Mouse (Mus musculus) forebrain, embryonic 12.5 days (tissue): ENCODE results near the gene Cul1. TPM values are rescaled to one million over a fixed set of nuclear protein-coding genes. Genes with fewer than 3 reads are reported as not detected.
A peak's percentile ranks its signal among the peaks of the same experiment; 100 is the strongest.

Experiments used
- ATAC-seq: fragments of 200-750 bp; cut with Nextera tagmentation; 2 replicates; pipeline ENCODE4 v1.8.0; 2017; ENCODE audit warnings: moderate TSS enrichment; ENCODE audit not compliant: low FRiP score
- H3K27ac ChIP-seq: fragments of 300-500 bp; sonication (generic); 2 replicates; pipeline ENCODE4 v1.5.1; 2016; ENCODE audit warnings: mild to moderate bottlenecking
- H3K27me3 ChIP-seq: fragments of 300-500 bp; sonication (generic); 2 replicates; pipeline ENCODE4 v1.6.1; 2016; ENCODE audit warnings: mild to moderate bottlenecking
- H3K36me3 ChIP-seq: fragments of 300-500 bp; sonication (generic); replicated peaks from 2 replicates; pipeline ENCODE4 v1.6.1; 2016; ENCODE audit warnings: mild to moderate bottlenecking
- H3K4me1 ChIP-seq: fragments of 300-500 bp; sonication (generic); 2 replicates; pipeline ENCODE4 v1.6.1; 2016
- H3K4me2 ChIP-seq: fragments of 300-500 bp; sonication (generic); 2 replicates; pipeline ENCODE4 v1.6.1; 2016; ENCODE audit warnings: mild to moderate bottlenecking, moderate library complexity
- H3K4me3 ChIP-seq: fragments of 300-500 bp; sonication (generic); replicated peaks from 2 replicates; pipeline ENCODE4 v1.5.1; 2016; ENCODE audit warnings: mild to moderate bottlenecking
- H3K9ac ChIP-seq: fragments of 300-500 bp; sonication (generic); 2 replicates; pipeline ENCODE4 v1.6.1; 2016; ENCODE audit warnings: mild to moderate bottlenecking
- H3K9me3 ChIP-seq: fragments of 300-500 bp; sonication (generic); 2 replicates; pipeline ENCODE4 v1.6.1; 2016
- WGBS: fragments of 180-500 bp; shearing (Covaris S2); methylation state at CpG from one replicate; pipeline ENCODE4 v1.1.7; 2016; 5-methylcytosine and 5-hydroxymethylcytosine counted together
- polyA plus RNA-seq: library from polyadenylated mRNA; unstranded; fragments of >200 nt; fragmentation: Nextera tagmentation; extraction: Ambion mirVana; gene quantifications from 2 replicates; pipeline ENCODE4 v1.2.1, GENCODE M21; 2016

Cul1 gene
- polyA plus RNA-seq, 1 experiment from 2014 or later: 214 TPM

DNA sequence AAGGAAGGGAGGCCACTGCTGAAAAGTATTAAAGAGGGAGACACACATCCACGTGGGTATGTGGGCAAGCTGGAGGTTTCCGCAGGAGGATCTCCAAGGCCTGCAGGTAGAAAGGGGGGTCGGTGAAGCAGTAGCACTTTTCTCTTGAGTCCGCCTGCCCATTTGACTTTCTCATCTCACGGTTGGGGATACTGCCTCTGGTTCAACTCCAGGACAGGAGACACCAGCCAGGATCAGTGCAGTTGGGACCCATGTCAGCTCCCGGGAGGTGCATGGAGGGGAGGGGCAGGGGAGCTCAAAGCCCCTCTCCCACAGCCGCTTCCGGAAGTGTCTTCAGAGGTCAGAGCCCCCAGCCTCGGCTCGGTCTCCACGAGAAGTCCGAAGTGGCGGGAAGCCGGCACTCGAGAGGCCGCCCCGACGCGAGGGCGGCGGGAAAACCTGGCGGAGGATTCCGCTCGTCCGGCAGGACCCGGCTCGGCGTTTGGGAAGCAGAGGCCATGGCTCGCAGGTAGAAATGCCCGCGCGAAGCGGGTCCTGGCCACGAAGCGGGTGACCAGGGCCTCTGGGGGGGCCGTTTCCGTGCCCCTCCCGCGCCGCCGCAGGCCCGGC, 428 bp downstream of the Cul1 start:
- H3K4me3 ChIP-seq: peak overlapping the region; percentile 99
- H3K27ac ChIP-seq: peak overlapping the region; percentile 99
- peak overlapping the region; percentile 69 for H3K4me2 ChIP-seq
- peaks cover 26% of the 10 kb centered on the region for H3K4me1 ChIP-seq
- H3K36me3 ChIP-seq: no peaks in the 10 kb centered on the region
- H3K27me3 ChIP-seq: no peaks in the 10 kb centered on the region
- ATAC-seq: peak; percentile 79
- WGBS: under 1% methylated on average over 42 of the region's 42 CpGs
- no peaks in the 10 kb centered on the region for H3K9me3 ChIP-seq
- peak overlapping the region; percentile 99 for H3K9ac ChIP-seq

DNA sequence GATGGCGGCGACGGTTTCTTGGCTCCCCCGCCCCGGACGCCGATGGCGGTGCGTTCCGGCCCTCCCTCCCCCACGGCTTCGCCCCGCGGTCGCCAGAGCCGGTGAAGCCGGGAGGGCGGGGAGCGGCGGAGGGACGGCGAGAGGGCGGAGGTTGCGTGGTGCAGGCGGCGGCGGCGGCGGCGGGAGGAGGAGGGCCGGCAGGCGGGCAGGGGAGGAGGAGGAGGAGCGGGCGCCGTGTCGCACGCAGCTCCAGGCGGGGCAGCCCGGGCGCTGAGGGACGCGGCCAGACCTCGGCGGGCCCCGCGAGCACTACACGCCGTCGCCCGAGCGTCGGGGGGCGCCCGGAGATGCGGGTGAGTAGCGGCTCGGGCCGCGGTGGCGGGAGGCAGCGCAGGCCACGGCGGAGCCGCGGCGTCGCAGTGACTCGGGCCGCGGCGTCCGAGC, 955 bp downstream of the Cul1 start:
- Histone ChIP-seq H3K4me1 (peaks cover 26% of the 10 kb centered on the region), H3K4me3 (peak overlapping the region; percentile 99), H3K27me3 (no peaks in the 10 kb centered on the region), H3K9ac (peak overlapping the region; percentile 99), H3K27ac (peak overlapping the region; percentile 99), H3K9me3 (no peaks in the 10 kb centered on the region), H3K4me2 (peak overlapping the region; percentile 69), H3K36me3 (no peaks in the 10 kb centered on the region)
- under 1% methylated on average over 50 of the region's 72 CpGs for WGBS
- peak; percentile 88 for ATAC-seq

DNA sequence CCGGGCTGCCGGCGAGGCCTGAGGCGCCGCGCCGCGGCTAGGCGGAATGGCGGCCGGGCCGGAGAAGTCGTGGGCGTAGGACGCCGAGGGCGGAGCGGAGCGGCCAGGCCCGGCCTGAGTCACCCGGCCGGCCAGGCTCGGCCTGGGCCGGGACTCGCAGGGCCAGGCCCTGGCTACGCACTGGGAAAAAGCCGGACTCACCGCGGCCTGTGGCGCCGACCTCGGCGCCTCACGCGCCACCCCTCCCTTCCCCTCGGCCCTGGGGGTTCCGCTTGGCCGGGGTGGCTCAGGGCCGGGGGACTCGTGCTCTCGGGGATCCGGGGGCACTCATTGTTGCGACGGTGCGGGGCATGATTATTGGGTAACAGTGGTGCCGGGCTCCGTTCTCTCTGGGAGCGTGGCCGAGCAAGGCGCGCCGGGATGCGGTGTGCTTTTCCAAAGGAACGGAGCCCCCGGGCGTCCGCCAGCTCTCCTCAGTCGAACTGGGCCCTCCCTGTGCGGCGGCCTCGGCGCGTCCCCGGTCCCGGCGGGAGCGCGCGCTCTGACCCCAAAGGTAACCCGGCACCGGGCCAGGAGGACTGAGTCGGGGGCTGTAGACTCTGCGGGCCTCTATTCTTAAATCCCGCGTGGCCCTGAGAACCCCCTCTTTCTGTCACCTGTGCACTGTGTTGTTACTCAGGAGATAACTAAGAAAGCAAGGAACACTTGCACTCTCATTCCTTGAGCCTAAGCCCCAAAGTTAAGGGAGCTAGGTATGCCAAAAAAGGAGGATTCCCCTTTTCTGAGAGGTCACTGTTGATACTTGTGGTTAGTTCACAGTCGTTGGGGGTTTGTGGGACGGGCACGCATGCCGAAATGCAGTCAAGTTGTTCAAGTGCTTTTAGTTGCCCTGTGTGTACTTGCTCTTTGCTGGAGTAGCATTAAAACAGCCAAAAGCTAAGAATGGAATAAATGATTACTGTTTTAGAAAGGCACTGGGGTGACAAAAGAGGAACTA, 1.7 kb downstream of the Cul1 start:
- no peaks in the 10 kb centered on the region for H3K36me3 ChIP-seq
- peak overlapping the region; percentile 99 for H3K9ac ChIP-seq
- no peaks in the 10 kb centered on the region for H3K9me3 ChIP-seq
- ATAC-seq: peak; percentile 80
- peak overlapping the region; percentile 99 for H3K4me3 ChIP-seq
- H3K27me3 ChIP-seq: no peaks in the 10 kb centered on the region
- WGBS: under 1% methylated on average over 79 of the region's 79 CpGs
- peak overlapping the region; percentile 69 for H3K4me2 ChIP-seq
- H3K27ac ChIP-seq: peak overlapping the region; percentile 99
- H3K4me1 ChIP-seq: peaks cover 26% of the 10 kb centered on the region

DNA sequence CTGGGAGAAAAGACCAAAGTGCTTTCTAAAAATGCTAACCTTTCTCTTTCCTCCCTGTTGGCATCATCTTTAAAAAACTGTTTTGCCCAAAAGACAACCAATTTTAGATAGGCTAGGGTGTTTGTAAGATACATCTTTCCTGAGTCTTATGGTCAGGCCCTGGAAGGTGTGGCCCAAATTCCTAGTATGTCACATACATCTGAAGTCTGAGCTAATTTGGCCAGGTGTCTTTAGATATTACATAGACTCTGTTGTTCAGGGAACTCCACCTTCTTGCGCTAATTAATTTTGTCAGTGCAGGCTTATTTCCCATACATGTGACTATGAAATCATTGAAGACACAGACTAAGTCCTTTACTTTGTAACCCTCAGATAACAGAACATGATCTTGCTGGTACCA, 2.6 kb downstream of the Cul1 start:
- peaks cover 26% of the 10 kb centered on the region for H3K4me1 ChIP-seq
- peak overlapping the region; percentile 99; the same call in 1 of the 2 replicates for H3K9ac ChIP-seq
- peak overlapping the region; percentile 36; the same call in 1 of the 2 replicates for H3K27ac ChIP-seq
- H3K4me2 ChIP-seq: peak overlapping the region; percentile 69
- no peaks in the 10 kb centered on the region for H3K27me3 ChIP-seq
- H3K9me3 ChIP-seq: no peaks in the 10 kb centered on the region
- H3K4me3 ChIP-seq: peak overlapping the region; percentile 99
- H3K36me3 ChIP-seq: no peaks in the 10 kb centered on the region
- ATAC-seq: no peak
- WGBS: 69% methylated on average over 1 of the region's 1 CpGs

DNA sequence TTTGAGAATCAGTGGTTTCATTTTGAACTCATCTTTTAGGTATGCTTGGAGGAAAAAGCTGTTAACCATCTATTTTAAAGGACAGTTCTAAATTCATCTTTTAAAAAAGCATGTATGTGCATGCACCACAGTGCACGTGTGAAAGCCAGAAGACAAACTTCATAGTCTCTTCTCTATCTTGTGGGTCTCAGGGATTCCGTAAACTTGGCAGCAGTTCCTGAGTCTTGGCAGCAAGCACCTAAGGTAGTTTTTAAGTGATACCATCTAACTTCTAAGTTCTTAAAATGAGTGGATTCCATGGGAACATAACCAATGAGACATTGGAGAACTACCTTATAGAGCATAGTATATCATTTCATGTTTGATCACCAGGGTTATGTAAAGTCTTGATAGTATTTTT, 3.7 kb downstream of the Cul1 start:
- Histone ChIP-seq H3K9me3 (no peaks in the 10 kb centered on the region), H3K27me3 (no peaks in the 10 kb centered on the region), H3K36me3 (no peaks in the 10 kb centered on the region), H3K4me1 (peaks cover 26% of the 10 kb centered on the region), H3K9ac (no peak overlapping the region), H3K27ac (no peak overlapping the region), H3K4me3 (no peak overlapping the region), H3K4me2 (no peak overlapping the region)
- ATAC-seq: no peak
- 87% methylated on average over 2 of the region's 2 CpGs for WGBS

DNA sequence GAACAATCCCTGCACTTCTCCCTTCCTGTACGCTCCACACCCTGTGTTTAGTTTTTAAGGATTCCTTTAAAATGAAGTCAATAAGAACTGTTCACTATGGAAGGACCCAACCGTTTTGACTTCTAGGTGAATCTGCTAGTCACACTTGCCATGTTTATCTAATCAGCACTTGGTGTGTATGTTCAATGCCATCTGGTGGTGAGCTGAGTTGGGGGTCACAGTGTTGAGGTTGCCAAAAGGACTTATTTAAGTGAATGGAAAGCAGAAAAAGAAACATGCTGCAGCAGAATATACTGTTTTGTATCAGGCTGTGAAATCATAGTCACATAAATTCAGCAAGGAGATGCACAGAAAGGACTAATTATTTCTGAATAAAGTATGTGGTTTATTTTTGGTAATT, 12.2 kb downstream of the Cul1 start:
- ATAC-seq: no peak
- 86% methylated on average over 2 of the region's 2 CpGs for WGBS
- Histone ChIP-seq H3K27me3 (no peaks in the 10 kb centered on the region), H3K4me3 (no peak overlapping the region), H3K4me2 (no peak overlapping the region), H3K36me3 (0 out of 2 replicates have a peak, but pooled peaks cover 6% of the 10 kb centered on the region), H3K4me1 (no peaks in the 10 kb centered on the region), H3K9ac (no peak overlapping the region), H3K9me3 (0 out of 2 replicates have a peak, but pooled peaks cover 8% of the 10 kb centered on the region), H3K27ac (no peak overlapping the region)

DNA sequence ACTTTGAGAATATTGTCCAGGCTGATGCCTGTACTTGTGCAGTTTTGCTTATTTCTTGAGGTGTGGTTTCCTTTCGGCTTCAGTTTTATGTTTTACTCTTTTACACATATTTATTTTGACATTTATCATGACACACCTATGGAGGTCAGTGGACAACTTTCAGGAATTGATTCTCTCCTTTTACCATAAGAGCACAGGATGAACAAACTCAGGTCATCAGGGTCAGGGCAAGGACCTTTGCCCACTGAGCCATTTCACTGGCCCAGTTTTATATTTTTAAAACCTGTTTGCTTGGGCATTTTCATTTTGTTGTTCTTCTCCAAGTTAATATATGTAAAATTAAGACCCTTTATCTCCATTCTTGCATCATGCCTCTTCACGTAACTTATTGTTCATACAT, 13.3 kb downstream of the Cul1 start:
- Histone ChIP-seq H3K4me1 (no peaks in the 10 kb centered on the region), H3K27me3 (no peaks in the 10 kb centered on the region), H3K36me3 (0 out of 2 replicates have a peak, but pooled peaks cover 6% of the 10 kb centered on the region), H3K9ac (no peak overlapping the region), H3K4me3 (no peak overlapping the region), H3K27ac (no peak overlapping the region), H3K9me3 (0 out of 2 replicates have a peak, but pooled peaks cover 8% of the 10 kb centered on the region), H3K4me2 (no peak overlapping the region)
- ATAC-seq: no peak
- WGBS: 95% methylated on average over 2 of the region's 2 CpGs

DNA sequence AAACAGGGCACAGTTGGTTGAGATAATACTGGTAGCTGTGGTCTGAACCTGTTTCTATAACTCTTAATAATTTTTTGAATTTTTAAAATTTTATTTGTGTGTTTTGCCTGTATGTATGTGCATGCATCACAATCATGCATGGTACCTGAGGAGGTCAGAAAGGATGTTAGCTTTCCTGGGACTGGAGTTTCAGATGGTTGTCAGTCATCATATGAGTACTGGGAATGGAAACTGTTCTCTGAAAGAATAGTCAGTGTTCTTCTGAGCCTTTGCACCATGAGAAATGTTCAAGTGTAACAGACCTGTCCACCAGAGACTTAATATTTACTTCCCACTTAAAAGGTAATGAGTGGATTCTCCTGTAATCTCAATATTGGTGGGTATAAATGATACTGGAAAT, 13.9 kb downstream of the Cul1 start:
- Histone ChIP-seq H3K4me3 (no peak overlapping the region), H3K4me1 (no peaks in the 10 kb centered on the region), H3K4me2 (no peak overlapping the region), H3K36me3 (0 out of 2 replicates have a peak, but pooled peaks cover 6% of the 10 kb centered on the region), H3K27me3 (no peaks in the 10 kb centered on the region), H3K27ac (no peak overlapping the region), H3K9me3 (0 out of 2 replicates have a peak, but pooled peaks cover 8% of the 10 kb centered on the region), H3K9ac (no peak overlapping the region)
- ATAC-seq: no peak

DNA sequence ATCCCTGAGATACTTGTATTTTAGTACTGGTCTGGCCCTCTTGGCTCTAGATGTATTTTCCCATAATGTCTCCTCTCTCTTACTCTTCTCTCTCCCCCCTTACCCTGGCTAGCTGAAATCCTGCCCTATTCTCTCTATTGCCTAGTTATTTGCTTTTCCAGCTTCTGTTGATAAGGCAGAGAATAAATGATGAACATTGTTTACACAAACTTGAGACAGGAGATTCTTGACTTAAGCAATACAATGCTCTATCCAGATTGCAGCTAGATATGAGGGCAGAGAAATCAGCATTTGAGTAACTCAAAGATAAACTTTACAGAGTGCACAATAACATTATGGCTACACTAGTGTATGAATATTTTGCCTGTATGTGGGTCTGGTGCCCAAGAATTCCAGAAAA, 16.6 kb downstream of the Cul1 start:
- Histone ChIP-seq H3K27me3 (no peaks in the 10 kb centered on the region), H3K9ac (no peak overlapping the region), H3K27ac (no peak overlapping the region), H3K4me3 (no peak overlapping the region), H3K9me3 (0 out of 2 replicates have a peak, but pooled peaks cover 11% of the 10 kb centered on the region), H3K4me1 (no peaks in the 10 kb centered on the region), H3K36me3 (0 out of 2 replicates have a peak, but pooled peaks cover 6% of the 10 kb centered on the region), H3K4me2 (no peak overlapping the region)
- no peak for ATAC-seq

DNA sequence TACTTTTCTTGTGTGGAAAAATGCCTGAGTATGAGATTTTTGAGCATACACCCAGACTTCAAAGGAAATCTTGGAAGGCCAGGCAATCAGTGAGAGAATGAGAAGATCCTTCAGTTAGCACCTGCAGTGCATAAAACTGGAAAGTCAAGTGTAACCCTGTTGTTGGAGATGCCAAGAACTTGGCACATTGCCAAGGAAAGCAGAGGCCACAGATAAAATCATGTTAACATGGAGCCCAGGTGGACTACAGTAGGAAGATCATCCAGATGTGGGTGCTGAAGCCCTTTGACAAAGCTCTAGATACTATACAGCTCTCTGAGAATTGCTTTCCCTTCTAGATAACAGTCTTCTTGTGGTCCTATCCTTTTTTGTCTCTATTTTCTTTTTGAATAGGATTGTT, 19.2 kb downstream of the Cul1 start:
- H3K36me3 ChIP-seq: 0 out of 2 replicates have a peak, but pooled peaks cover 6% of the 10 kb centered on the region
- H3K4me1 ChIP-seq: no peaks in the 10 kb centered on the region
- H3K4me3 ChIP-seq: no peak overlapping the region
- ATAC-seq: no peak
- no peak overlapping the region for H3K9ac ChIP-seq
- no peaks in the 10 kb centered on the region for H3K27me3 ChIP-seq
- H3K9me3 ChIP-seq: 0 out of 2 replicates have a peak, but pooled peaks cover 17% of the 10 kb centered on the region
- no peak overlapping the region for H3K4me2 ChIP-seq
- H3K27ac ChIP-seq: no peak overlapping the region

DNA sequence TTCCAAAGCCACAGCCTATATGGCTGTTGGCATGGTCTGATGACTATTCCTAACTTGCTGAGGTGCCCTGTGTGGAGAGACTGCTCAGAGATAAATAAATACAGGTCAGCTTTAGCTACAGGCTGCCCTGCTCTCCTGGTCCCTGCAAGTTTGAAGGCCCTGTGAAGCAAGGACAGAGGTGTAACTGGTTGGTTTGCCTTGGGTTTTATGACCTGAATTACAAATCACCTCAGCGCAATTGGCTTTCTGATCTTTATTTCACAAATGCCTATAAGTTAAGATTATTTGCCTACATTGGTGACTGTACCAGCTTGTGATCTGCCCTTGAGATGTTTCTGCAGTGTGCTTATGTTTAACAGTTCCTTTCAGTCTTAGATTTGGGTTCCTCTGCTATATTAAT, 28.8 kb downstream of the Cul1 start:
- Histone ChIP-seq H3K27ac (no peak overlapping the region), H3K4me1 (no peaks in the 10 kb centered on the region), H3K27me3 (no peaks in the 10 kb centered on the region), H3K36me3 (peaks cover 3% of the 10 kb centered on the region), H3K9ac (no peak overlapping the region), H3K9me3 (0 out of 2 replicates have a peak, but pooled peaks cover 6% of the 10 kb centered on the region), H3K4me2 (no peak overlapping the region), H3K4me3 (no peak overlapping the region)
- WGBS: 91% methylated on average over 1 of the region's 1 CpGs
- no peak for ATAC-seq

DNA sequence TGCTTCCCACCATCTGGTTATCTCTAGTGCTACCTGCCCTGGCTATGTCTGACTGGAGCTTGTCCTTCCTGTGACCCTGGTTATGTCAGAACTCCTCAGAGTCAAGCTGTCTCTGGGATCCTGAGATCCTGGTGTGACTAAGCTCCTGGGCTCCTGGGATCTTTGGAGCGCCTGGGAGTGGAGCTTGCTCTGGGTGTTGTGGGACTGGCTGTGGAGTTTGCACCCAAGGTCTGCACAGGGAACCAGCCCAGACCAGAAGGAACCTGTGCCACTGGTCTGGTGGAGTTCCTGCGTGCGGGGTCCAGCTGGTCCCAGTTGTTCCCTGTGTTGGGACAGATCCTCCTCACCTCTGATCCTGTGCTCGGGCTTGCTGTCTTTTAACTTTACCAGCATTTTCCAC, 41.4 kb downstream of the Cul1 start:
- Histone ChIP-seq H3K27me3 (no peaks in the 10 kb centered on the region), H3K9ac (no peak overlapping the region), H3K27ac (no peak overlapping the region), H3K4me3 (no peak overlapping the region), H3K4me1 (no peaks in the 10 kb centered on the region), H3K36me3 (0 out of 2 replicates have a peak, but pooled peaks cover 11% of the 10 kb centered on the region), H3K4me2 (no peak overlapping the region), H3K9me3 (no peaks in the 10 kb centered on the region)
- WGBS: 95% methylated on average over 4 of the region's 4 CpGs
- no peak for ATAC-seq
